Mouse (Mus musculus): ENCODE measurements at regions not wholly inside any gene's neighbourhood (a gene's known extent, or its start where the extent isn't known, plus 50 kb on each side); places are given as distances from the start of the nearest gene placed in this dataset.

GRCm38 (mm10) chr10:109074218-109074617, 63.4 kb upstream of the Syt1 start:
- TF ChIP-seq CTCF (conservative IDR thresholded peaks at IDR 0.05; ENCODE audit: insufficient read depth, insufficient read length, low read depth, low read length) = no peak
- TF ChIP-seq POLR2A (IDR thresholded peaks at IDR 0.05; ENCODE audit: low read depth, low read length) = no peak

Measured in kidney, adult 2 months (tissue).